Mouse (Mus musculus) small intestine, adult 2 months (tissue): ENCODE results near the gene Tns4. TPM values are rescaled to one million over a fixed set of nuclear protein-coding genes. Genes with fewer than 3 reads are reported as not detected.

Source experiments
- H3K27ac ChIP-seq: fragments of 200-500 bp; 2 replicates; pipeline ENCODE4 v1.5.1; 2012; ENCODE audit warnings: low read depth, low read length, control low read depth, inconsistent platforms; ENCODE audit not compliant: insufficient read depth
- H3K27me3 ChIP-seq: fragments of 200-500 bp; 2 replicates; pipeline ENCODE4 v1.6.1; 2012; ENCODE audit warnings: mild to moderate bottlenecking, moderate library complexity, low read length, inconsistent platforms; ENCODE audit not compliant: control insufficient read depth, insufficient read depth
- H3K36me3 ChIP-seq: fragments of 200-500 bp; 2 replicates; pipeline ENCODE4 v1.6.1; 2012; ENCODE audit warnings: mild to moderate bottlenecking, low read length, control low read depth, inconsistent platforms; ENCODE audit not compliant: control insufficient read depth, insufficient read depth
- H3K4me1 ChIP-seq: fragments of 200-500 bp; 2 replicates; pipeline ENCODE4 v1.6.1; 2012; ENCODE audit warnings: low read length, inconsistent platforms, mixed read lengths; ENCODE audit not compliant: control insufficient read depth, insufficient read depth, insufficient read length
- H3K4me3 ChIP-seq: fragments of 200-500 bp; 2 replicates; pipeline ENCODE4 v1.5.1; 2012; ENCODE audit warnings: low read depth, mild to moderate bottlenecking, control low read depth, inconsistent platforms, low read length, moderate library complexity
- CTCF ChIP-seq: fragments of 200-500 bp; IDR thresholded peaks from 2 replicates; pipeline ENCODE4 v1.5.1; 2012; ENCODE audit warnings: low read depth, mild to moderate bottlenecking, control low read depth, inconsistent platforms, low read length, moderate library complexity, mixed read lengths; ENCODE audit not compliant: insufficient replicate concordance, insufficient read length; ENCODE audit errors: extremely low read depth
- POLR2A ChIP-seq: fragments of 200-500 bp; IDR thresholded peaks from 2 replicates; pipeline ENCODE4 v1.6.1; 2012; ENCODE audit warnings: low read depth, mild to moderate bottlenecking, control low read depth, inconsistent platforms, low read length, moderate library complexity
- WGBS: fragments of 180-500 bp; shearing (Covaris S2); methylation state at CpG from one replicate; pipeline ENCODE4 v1.1.7; 2018; 5-methylcytosine and 5-hydroxymethylcytosine counted together
- polyA plus RNA-seq: library from polyadenylated mRNA; depleted of rRNA; stranded (reverse); fragments of >200 nt; gene quantifications from 2 replicates; pipeline ENCODE4 v1.2.3, GENCODE M21; 2012

Gene Tns4
- polyA plus RNA-seq, 1 experiment = 47.8 TPM

- Histone ChIP-seq H3K27me3 (0 out of 2 replicates have a peak, but pooled peaks cover 3% of the 10 kb centered on the region), H3K4me3 (no peak overlapping the region), H3K4me1 (peaks cover 22% of the 10 kb centered on the region), H3K36me3 (no peaks in the 10 kb centered on the region; the same call in 1 of the 2 replicates), H3K27ac (no peak overlapping the region)
- no peak for TF ChIP-seq POLR2A
- TF ChIP-seq CTCF = no peak
- 49% methylated on average over 5 of the region's 5 CpGs for whole genome bisulfite sequencing
Observed at GRCm38 (mm10) chr11:99044306-99044705, 44.8 kb downstream of the Tns4 start.

GRCm38 (mm10) chr11:99043632-99044031 is 45.5 kb downstream of the Tns4 start:
- H3K27ac ChIP-seq = no peak overlapping the region
- TF ChIP-seq CTCF (no peak), POLR2A (no peak)
- H3K27me3 ChIP-seq = 0 out of 2 replicates have a peak, but pooled peaks cover 3% of the 10 kb centered on the region
- H3K4me1 ChIP-seq = peaks cover 22% of the 10 kb centered on the region
- H3K36me3 ChIP-seq = no peaks in the 10 kb centered on the region; the same call in 1 of the 2 replicates
- H3K4me3 ChIP-seq = no peak overlapping the region
- 53% methylated on average over 6 of the region's 6 CpGs for WGBS

- Histone ChIP-seq H3K27me3 (0 out of 2 replicates have a peak, but pooled peaks cover 3% of the 10 kb centered on the region), H3K27ac (peak overlapping the region; percentile 71), H3K4me1 (peaks cover 22% of the 10 kb centered on the region), H3K4me3 (peak overlapping the region; percentile 79), H3K36me3 (no peaks in the 10 kb centered on the region; the same call in 1 of the 2 replicates)
- no peak for TF ChIP-seq CTCF
- no peak for TF ChIP-seq POLR2A
- WGBS = 11% methylated on average over 12 of the region's 12 CpGs
Observed at GRCm38 (mm10) chr11:99042834-99043431, 46.2 kb downstream of the Tns4 start.

GRCm38 (mm10) chr11:99041841-99042780 is 47.0 kb downstream of the Tns4 start:
- H3K4me3 ChIP-seq = peak overlapping the region; percentile 79
- H3K27ac ChIP-seq = peak overlapping the region; percentile 71
- peaks cover 22% of the 10 kb centered on the region for H3K4me1 ChIP-seq
- no peak for TF ChIP-seq POLR2A
- no peak for TF ChIP-seq CTCF
- 14% methylated on average over 16 of the region's 16 CpGs for WGBS
- H3K27me3 ChIP-seq = 0 out of 2 replicates have a peak, but pooled peaks cover 3% of the 10 kb centered on the region
- H3K36me3 ChIP-seq = no peaks in the 10 kb centered on the region

- peak within 1 kb of the TSS; percentile 71 for H3K27ac ChIP-seq
- H3K36me3 ChIP-seq = no peaks in the 10 kb centered on the region
- 0 out of 2 replicates have a peak, but pooled peaks cover 3% of the 10 kb centered on the region for H3K27me3 ChIP-seq
- WGBS = under 1% methylated on average over 62 of the region's 63 CpGs
- TF ChIP-seq POLR2A (no peak), CTCF (no peak)
- H3K4me3 ChIP-seq = peak within 1 kb of the TSS; percentile 79
- peaks cover 22% of the 10 kb centered on the region for H3K4me1 ChIP-seq
Observed at GRCm38 (mm10) chr11:99041051-99041729, 47.9 kb downstream of the Tns4 start, which contains the start of gene Igfbp4. Igfbp4 (plus strand) TSS chr11:99041244.

GRCm38 (mm10) chr11:99040346-99040974 is 48.6 kb downstream of the Tns4 start:
- WGBS = 1% methylated on average over 17 of the region's 17 CpGs

More at GRCm38 (mm10) chr11:99040346-99040974, 48.6 kb downstream of the Tns4 start:
- Histone ChIP-seq H3K27ac (peak overlapping the region; percentile 14; the same call in 1 of the 2 replicates), H3K4me1 (peaks cover 22% of the 10 kb centered on the region), H3K4me3 (peak overlapping the region; percentile 79), H3K36me3 (no peaks in the 10 kb centered on the region), H3K27me3 (0 out of 2 replicates have a peak, but pooled peaks cover 3% of the 10 kb centered on the region)
- TF ChIP-seq CTCF (peak; percentile 26; the same call in 1 of the 2 replicates), POLR2A (no peak)
